Mouse (Mus musculus): ENCODE measurements around the gene Tanc1. TPM values are rescaled to one million over a fixed set of nuclear protein-coding genes. Genes with fewer than 3 reads are reported as not detected.

The Tanc1 gene
- 17.0 and 17.5 TPM in 2 replicates for polyA plus RNA-seq (2021; fragmentation: Nextera tagmentation)
- long read RNA-seq, experiment 1, full-length matches to known transcripts: 1 of 38 reads
- long read RNA-seq, experiment 1, partial matches to known transcripts: 32 of 38 reads
- long read RNA-seq, experiment 1, other reads (novel, unspliced or antisense): 5 of 38 reads
- long read RNA-seq, experiment 2, full-length matches to known transcripts: 47 of 145 reads
- long read RNA-seq, experiment 2, partial matches to known transcripts: 71 of 145 reads
- long read RNA-seq, experiment 2, other reads (novel, unspliced or antisense): 27 of 145 reads

DNA sequence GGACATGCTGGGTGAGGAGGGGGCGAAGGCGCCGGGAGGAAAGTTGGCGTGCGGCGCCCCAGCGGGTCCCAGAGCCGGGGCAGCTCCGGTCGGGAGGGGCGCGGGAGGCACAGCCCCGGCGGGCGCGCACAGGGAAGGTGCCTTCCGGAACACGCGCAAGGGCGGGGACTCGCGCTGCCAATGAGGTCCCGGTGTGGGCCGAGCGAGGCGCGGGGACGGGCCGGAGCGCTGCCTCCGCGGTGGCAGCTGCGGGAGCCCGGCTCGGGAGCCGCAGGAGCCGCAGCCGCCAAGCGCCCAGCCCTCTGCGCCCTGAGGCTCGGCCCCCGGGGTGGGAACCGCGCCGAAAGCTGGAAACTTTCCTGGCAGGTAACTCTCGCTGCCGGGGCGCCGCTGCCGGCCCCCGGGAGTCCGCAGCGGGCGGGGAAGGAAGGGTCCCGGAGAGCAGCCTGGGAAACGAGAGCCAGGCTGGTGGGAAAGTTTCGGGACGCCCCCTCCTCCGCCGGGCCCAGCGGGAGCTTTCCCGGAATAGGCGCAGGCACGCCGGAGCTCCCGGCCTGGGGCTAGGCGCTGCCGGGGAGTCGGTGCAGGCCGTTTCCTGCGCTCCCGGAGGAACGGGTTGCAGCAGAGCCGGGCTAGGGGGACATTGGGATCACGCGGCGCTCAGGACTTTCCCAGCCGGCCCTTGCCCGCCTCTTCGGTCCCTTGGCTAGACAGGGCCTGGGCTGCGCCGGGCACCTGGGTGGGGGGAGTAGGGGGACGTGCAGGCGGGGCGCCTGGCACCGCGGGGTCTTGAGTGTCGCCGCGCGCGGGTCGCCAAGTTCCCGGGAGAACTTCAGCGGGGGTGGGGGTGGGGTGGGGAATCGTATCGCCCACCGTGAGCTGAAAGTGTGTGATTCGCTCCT lies at the start of gene Tanc1:
TSS of gene Tanc1 (plus strand) at position 212 of the 902 bp plus-strand sequence.

DNA sequence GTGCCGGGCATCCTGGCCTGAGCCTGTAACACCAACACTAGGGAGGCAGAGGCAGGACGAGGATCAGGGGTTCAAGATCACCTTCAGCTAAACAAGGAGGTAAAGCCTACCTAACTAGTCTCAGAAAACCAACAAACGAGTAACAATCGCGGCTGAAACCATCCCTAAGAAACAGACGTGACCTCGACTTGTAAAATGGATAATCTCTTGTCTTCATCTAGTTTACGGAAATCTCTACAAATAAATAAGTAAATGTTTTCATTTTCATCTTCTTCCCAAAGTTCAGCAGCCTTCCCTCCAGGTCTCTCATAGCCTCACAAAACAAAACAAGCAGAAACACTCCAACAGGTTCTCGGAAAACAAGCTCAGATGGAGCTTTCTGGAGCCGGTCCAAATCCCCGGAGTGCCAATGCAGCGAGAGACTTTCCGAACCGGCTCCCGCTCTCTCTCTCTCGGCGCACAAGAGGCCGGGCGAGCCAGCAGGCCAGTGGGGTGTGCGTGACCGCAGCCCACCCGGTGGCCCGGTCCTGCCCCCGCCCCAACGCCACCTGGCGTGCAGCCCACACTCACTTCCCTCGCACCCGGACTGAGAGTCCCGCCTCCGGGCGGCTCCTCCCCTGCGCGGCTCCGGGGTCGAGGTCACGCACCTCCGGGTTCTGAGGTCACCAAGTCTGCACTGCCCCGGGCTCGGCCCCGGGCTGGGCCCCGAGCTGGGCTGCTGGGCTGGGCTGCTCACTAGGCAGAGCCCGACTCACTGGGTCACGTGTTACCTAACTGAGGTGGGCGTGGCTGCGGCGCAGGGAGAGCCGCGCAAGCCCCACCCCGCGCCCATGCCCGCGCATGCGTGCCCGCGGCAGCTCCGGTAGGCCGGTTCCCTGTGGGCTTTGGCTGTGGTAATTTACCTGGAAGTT lies 270.2 kb downstream of the Tanc1 start, which contains the start of gene Wdsub1:
TSS of gene Wdsub1 (minus strand) at position 761 of the 911 bp plus-strand sequence.

Other genes with a start within 250 kb of the Tanc1 start
- 0.59 and 0.84 TPM in 2 replicates for gene Dapl1, start 127.4 kb upstream of the Tanc1 start, polyA plus RNA-seq (2021; fragmentation: Nextera tagmentation)